Mouse (Mus musculus): ENCODE measurements around the gene Uspl1.

Gene Uspl1

GRCm38 (mm10) chr5:149212806-149213205 lies 28.7 kb downstream of the Uspl1 start:
- DNase-seq = no peak

- DNase-seq = no peak
Observed at GRCm38 (mm10) chr5:149215540-149215939, 31.4 kb downstream of the Uspl1 start.

- DNase-seq = no peak
Observed at GRCm38 (mm10) chr5:149217524-149218357, 33.6 kb downstream of the Uspl1 start.

GRCm38 (mm10) chr5:149219493-149219892 lies 35.3 kb downstream of the Uspl1 start:
- DNase-seq = no peak

GRCm38 (mm10) chr5:149221355-149221754 lies 37.2 kb downstream of the Uspl1 start:
- no peak for DNase-seq

- DNase-seq = no peak
Observed at GRCm38 (mm10) chr5:149224666-149225065, 40.5 kb downstream of the Uspl1 start.

- peak; percentile 97 for DNase-seq
Observed at GRCm38 (mm10) chr5:149228700-149229618, 44.8 kb downstream of the Uspl1 start.

GRCm38 (mm10) chr5:149229619-149230339 lies 45.6 kb downstream of the Uspl1 start:
- peak; percentile 22 to 40 for DNase-seq

- DNase-seq = no peak
Observed at GRCm38 (mm10) chr5:149235002-149235401, 50.9 kb downstream of the Uspl1 start.

GRCm38 (mm10) chr5:149237221-149237950 lies 53.2 kb downstream of the Uspl1 start:
- DNase-seq = peak; percentile 64 to 77

GRCm38 (mm10) chr5:149242467-149242866 lies 58.3 kb downstream of the Uspl1 start:
- DNase-seq = no peak

- no peak for DNase-seq
Observed at GRCm38 (mm10) chr5:149243053-149243452, 58.9 kb downstream of the Uspl1 start.

- no peak for DNase-seq
Observed at GRCm38 (mm10) chr5:149245391-149245964, 61.3 kb downstream of the Uspl1 start.

GRCm38 (mm10) chr5:149245965-149246470 lies 61.9 kb downstream of the Uspl1 start:
- DNase-seq = no peak

- peak; percentile 65 to 74 for DNase-seq
Observed at GRCm38 (mm10) chr5:149247047-149247904, 63.1 kb downstream of the Uspl1 start.

GRCm38 (mm10) chr5:149252303-149252702 lies 68.2 kb downstream of the Uspl1 start:
- no peak for DNase-seq

GRCm38 (mm10) chr5:149253491-149253890 lies 69.3 kb downstream of the Uspl1 start:
- no peak for DNase-seq

GRCm38 (mm10) chr5:149255522-149255921 lies 71.4 kb downstream of the Uspl1 start:
- DNase-seq = no peak

GRCm38 (mm10) chr5:149257518-149258281 lies 73.5 kb downstream of the Uspl1 start:
- DNase-seq = no peak

- no peak for DNase-seq
Observed at GRCm38 (mm10) chr5:149259093-149259492, 74.9 kb downstream of the Uspl1 start.
